Mouse (Mus musculus): Measurements from ENCODE around the gene Lyst. TPM values are rescaled to one million over a fixed set of nuclear protein-coding genes. Genes with fewer than 3 reads are reported as not detected.
A peak's percentile ranks its signal among the peaks of the same experiment; 100 is the strongest.
"Not testable (repeated sequence)": the region's sequence is repeated elsewhere in the genome, so short reads cannot be mapped to it uniquely, and the experiment has no call there.

Lyst gene
- total and polyA plus RNA-seq, 3 experiments = 2.9 to 3.1 TPM; not detected in 1

DNA sequence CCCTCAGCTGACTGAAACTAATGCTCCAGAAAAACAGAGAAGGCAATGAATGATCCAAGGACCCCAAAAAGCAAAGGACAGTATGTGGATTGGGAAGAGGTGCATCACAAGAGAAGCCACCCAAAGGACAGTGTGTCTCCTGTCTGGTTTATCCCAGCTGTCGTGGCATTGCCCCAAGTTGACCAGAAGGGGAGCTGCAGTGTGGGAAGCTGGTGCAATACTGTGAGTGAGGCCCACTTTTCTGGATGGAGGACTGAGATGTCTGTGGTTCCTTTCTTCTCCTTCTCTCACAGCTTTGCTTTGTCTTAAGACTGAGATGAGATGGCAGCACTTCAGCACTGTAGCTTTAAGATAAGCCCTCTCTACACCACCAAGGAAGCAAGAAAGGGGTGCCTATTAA is 205.9 kb downstream of the Lyst start:
- Histone ChIP-seq H3K27me3 (ENCODE audit: control insufficient read depth in 1 of 2, insufficient read depth in 2 of 2, low read length in 2 of 2) (no peaks in the 10 kb centered on the region), H3K27ac (ENCODE audit: control insufficient read depth, low read depth, low read length) (peak overlapping the region; percentile 87), H3K36me3 (ENCODE audit: control insufficient read depth in 1 of 2, insufficient read depth in 2 of 2, low read length in 2 of 2) (peaks cover 0 to 24% of the 10 kb centered on the region in 2 experiments; a peak in 2 of 4 replicates), H3K4me3 (ENCODE audit: control insufficient read depth in 1 of 2, insufficient read depth in 1 of 2, low read depth in 2 of 2, low read length in 2 of 2) (peak overlapping the region in 1 of 2 experiments; percentile 21; a peak in 1 of 4 replicates), H3K9ac (ENCODE audit: control insufficient read depth, low read depth, low read length, poor library complexity, severe bottlenecking) (peak overlapping the region; percentile 7; the same call in 1 of the 2 replicates), H3K79me2 (ENCODE audit: control insufficient read depth, insufficient read depth, low read length, poor library complexity) (no peaks in the 10 kb centered on the region), H3K9me3 (replicated peaks; ENCODE audit: insufficient read depth, low read length) (no peaks in the 10 kb centered on the region), H3K4me1 (ENCODE audit: control insufficient read depth in 1 of 2, insufficient read depth in 2 of 2, low read length in 2 of 2) (peaks cover 11 to 36% of the 10 kb centered on the region in 2 experiments)
- peak; percentile 65 for DNase-seq (ENCODE audit: low read depth, low spot score)
- TF ChIP-seq MAFK (IDR thresholded peaks at IDR 0.05; ENCODE audit: borderline replicate concordance, low read depth, low read length) (no peak), CTCF (IDR thresholded peaks at IDR 0.05 in 2 of 3, conservative IDR thresholded peaks at IDR 0.05 in 1 of 3; ENCODE audit: control insufficient read depth in 1 of 3, insufficient read depth in 1 of 3, low read depth in 2 of 3, low read length in 3 of 3, poor library complexity in 1 of 3, severe bottlenecking in 1 of 3) (peak; percentile 44 to 61 (median 46)), MYC (IDR thresholded peaks at IDR 0.05; ENCODE audit: low read depth, low read length) (no peak), ZNF384 (IDR thresholded peaks at IDR 0.05; ENCODE audit: low read depth, low read length) (no peak), NRF1 (IDR thresholded peaks at IDR 0.05; ENCODE audit: insufficient read depth, low read depth, low read length, poor library complexity, severe bottlenecking) (no peak), JUND (IDR thresholded peaks at IDR 0.05; ENCODE audit: low read depth, low read length) (no peak), CHD1 (IDR thresholded peaks at IDR 0.05; ENCODE audit: low read depth, low read length) (no peak), E2F4 (IDR thresholded peaks at IDR 0.05; ENCODE audit: borderline replicate concordance, low read depth, low read length) (no peak), MXI1 (IDR thresholded peaks at IDR 0.05; ENCODE audit: low read depth, low read length) (no peak), TBP (IDR thresholded peaks at IDR 0.05; ENCODE audit: low read depth, low read length) (0 out of 2 replicates have a peak, but pooled peaks have one; percentile 50), EP300 (IDR thresholded peaks at IDR 0.05; ENCODE audit: low read depth in 1 of 2, low read length in 2 of 2) (0 out of 4 replicates have a peak, but pooled peaks of 1 of the 2 experiments have one; percentile 8), BHLHE40 (IDR thresholded peaks at IDR 0.05; ENCODE audit: borderline replicate concordance, low read depth, low read length) (no peak), MAZ (IDR thresholded peaks at IDR 0.05; ENCODE audit: low read depth, low read length) (no peak), RAD21 (IDR thresholded peaks at IDR 0.05; ENCODE audit: low read depth, low read length) (no peak), NELFE (IDR thresholded peaks at IDR 0.05; ENCODE audit: low read depth, low read length) (no peak)

- DNase-seq (ENCODE audit: low read depth, low spot score); H3K27ac ChIP-seq (ENCODE audit: control insufficient read depth, low read depth, low read length); H3K79me2 ChIP-seq (ENCODE audit: control insufficient read depth, insufficient read depth, low read length, poor library complexity); H3K9me3 ChIP-seq (replicated peaks; ENCODE audit: insufficient read depth, low read length); H3K27me3 ChIP-seq (ENCODE audit: control insufficient read depth in 1 of 2, insufficient read depth in 2 of 2, low read length in 2 of 2); H3K4me3 ChIP-seq (ENCODE audit: control insufficient read depth in 1 of 2, insufficient read depth in 1 of 2, low read depth in 2 of 2, low read length in 2 of 2); H3K9ac ChIP-seq (ENCODE audit: control insufficient read depth, low read depth, low read length, poor library complexity, severe bottlenecking): not testable (repeated sequence)
- H3K4me1 ChIP-seq (ENCODE audit: control insufficient read depth in 1 of 2, insufficient read depth in 2 of 2, low read length in 2 of 2) = peaks cover 11 to 33% of the 10 kb centered on the region in 2 experiments
- peaks cover 0 to 27% of the 10 kb centered on the region in 2 experiments; a peak in 2 of 4 replicates for H3K36me3 ChIP-seq (ENCODE audit: control insufficient read depth in 1 of 2, insufficient read depth in 2 of 2, low read length in 2 of 2)
These were observed 207.6 kb downstream of the Lyst start for GRCm38 (mm10) chr13:13797816-13798215.
